Mouse (Mus musculus) spleen, adult 2 months (tissue): ENCODE measurements around the gene Cop1. TPM values are rescaled to one million over a fixed set of nuclear protein-coding genes. Genes with fewer than 3 reads are reported as not detected.
"Not testable (repeated sequence)": the region's sequence is repeated elsewhere in the genome, so short reads cannot be mapped to it uniquely, and the experiment has no call there.

ENCODE experiments used
- DNase-seq, 2 experiments: peaks; one replicate each; pipeline versions ENCODE4 v3.0.0 to v3.0.0-alpha.2; 2012 to 2021; ENCODE audit warnings: low spot score in 2 of 2, low read depth in 1 of 2
- H3K27ac ChIP-seq: fragments of 200-500 bp; 2 replicates; pipeline ENCODE4 v1.5.1; 2012; ENCODE audit warnings: low read length, inconsistent platforms; ENCODE audit not compliant: insufficient read depth
- H3K27me3 ChIP-seq: fragments of 200-500 bp; 2 replicates; pipeline ENCODE4 v1.6.1; 2012; ENCODE audit warnings: mild to moderate bottlenecking, moderate library complexity, low read length, inconsistent platforms; ENCODE audit not compliant: control insufficient read depth, insufficient read depth
- H3K36me3 ChIP-seq: fragments of 200-500 bp; 2 replicates; pipeline ENCODE4 v1.6.1; 2012; ENCODE audit warnings: mild to moderate bottlenecking, low read length, inconsistent platforms; ENCODE audit not compliant: control insufficient read depth, insufficient read depth
- H3K4me1 ChIP-seq: fragments of 200-500 bp; 2 replicates; pipeline ENCODE4 v1.6.1; 2011; ENCODE audit warnings: inconsistent platforms; ENCODE audit not compliant: control insufficient read depth, insufficient read depth, insufficient read length
- H3K4me3 ChIP-seq: fragments of 200-500 bp; 2 replicates; pipeline ENCODE4 v1.5.1; 2011; ENCODE audit warnings: mild to moderate bottlenecking, inconsistent platforms; ENCODE audit not compliant: insufficient read depth, insufficient read length; ENCODE audit errors: extremely low read depth
- CTCF ChIP-seq: fragments of 200-500 bp; IDR thresholded peaks from 2 replicates; pipeline ENCODE4 v1.5.1; 2011; ENCODE audit warnings: mild to moderate bottlenecking, inconsistent platforms; ENCODE audit not compliant: insufficient read depth, insufficient read length, insufficient replicate concordance; ENCODE audit errors: extremely low read depth
- POLR2A ChIP-seq: fragments of 200-500 bp; IDR thresholded peaks from 2 replicates; pipeline ENCODE4 v1.6.1; 2011; ENCODE audit warnings: low read depth, low read length, inconsistent platforms
- whole genome bisulfite sequencing: fragments of 180-500 bp; shearing (Covaris S2); methylation state at CpG from one replicate; pipeline ENCODE4 v1.1.7; 2018; 5-methylcytosine and 5-hydroxymethylcytosine counted together
- polyA plus RNA-seq: library from polyadenylated mRNA; depleted of rRNA; stranded (reverse); fragments of >200 nt; gene quantifications from 2 replicates; pipeline ENCODE4 v1.2.3, GENCODE M21; 2012; rRNA removed

The Cop1 gene
- 28.7 and 41.1 TPM in 2 replicates for polyA plus RNA-seq

DNA sequence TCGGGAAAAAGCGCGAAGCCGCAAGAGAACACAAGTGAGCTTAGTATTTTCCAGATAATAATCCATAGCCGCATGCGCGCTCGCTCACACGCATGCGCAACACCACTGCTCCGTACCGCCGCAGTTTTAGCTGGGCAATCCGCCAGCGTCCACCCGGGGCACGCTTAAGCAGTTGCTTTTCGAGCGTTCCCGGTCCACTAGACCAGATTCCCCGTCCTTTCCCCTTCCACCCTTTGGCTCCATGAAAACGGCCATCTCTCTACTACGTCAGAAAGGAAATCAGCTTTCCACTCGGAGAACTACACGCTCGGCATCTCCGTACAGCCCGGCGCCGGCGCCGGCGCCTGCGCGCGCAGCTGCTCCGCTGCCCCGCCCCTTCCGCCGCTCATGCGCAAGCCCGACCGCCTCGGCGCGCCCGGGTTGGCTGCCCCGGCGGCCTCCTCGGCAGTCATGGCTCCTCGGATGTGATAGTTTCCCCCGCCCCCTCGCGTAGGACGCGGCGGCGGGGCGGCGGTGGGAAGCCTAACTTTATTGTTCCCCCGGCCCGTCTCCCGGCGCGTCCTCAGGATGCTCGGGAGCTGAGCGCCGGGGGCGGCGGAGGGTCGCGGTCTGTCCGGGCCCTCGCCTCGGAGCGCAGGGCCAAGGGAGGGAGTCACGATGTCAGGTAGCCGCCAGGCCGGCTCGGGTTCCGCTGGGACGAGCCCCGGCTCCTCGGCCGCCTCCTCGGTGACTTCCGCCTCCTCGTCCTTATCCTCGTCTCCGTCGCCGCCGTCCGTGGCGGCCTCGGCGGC lies at the start of gene Cop1:
TSS of gene Cop1 (plus strand) at position 540 of the 791 bp plus-strand sequence.
- not testable (repeated sequence) for H3K36me3 ChIP-seq, H3K27me3 ChIP-seq, H3K4me1 ChIP-seq
- Histone ChIP-seq H3K27ac (peak within 1 kb of the TSS; percentile 97), H3K4me3 (peak within 1 kb of the TSS; percentile 85)
- under 1% methylated on average over 82 of the region's 97 CpGs for WGBS
- peak; percentile 85 to 89 for DNase-seq
- peak; percentile 86 for TF ChIP-seq POLR2A

DNA sequence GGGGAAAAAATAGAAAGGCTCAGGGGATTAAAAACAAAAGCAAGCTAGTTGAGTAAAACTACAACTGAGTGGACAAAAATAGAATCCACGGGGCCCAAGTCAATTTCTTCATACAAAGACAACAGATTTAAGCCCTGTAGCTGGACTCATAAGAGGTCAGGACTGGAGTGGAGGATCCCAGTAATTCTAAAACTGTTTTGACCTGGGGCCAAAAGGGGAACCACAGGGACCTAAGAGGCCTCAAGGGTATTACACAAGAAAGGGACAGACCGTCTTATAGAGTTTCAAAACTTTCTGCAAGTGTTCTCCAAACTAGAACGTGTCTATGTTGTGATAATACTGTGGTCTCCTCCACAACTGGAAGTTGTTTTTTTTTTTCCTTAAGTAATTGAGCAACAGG lies 45.4 kb upstream of the Cop1 start:
- no peak for DNase-seq
- no peaks in the 10 kb centered on the region for H3K4me1 ChIP-seq

DNA sequence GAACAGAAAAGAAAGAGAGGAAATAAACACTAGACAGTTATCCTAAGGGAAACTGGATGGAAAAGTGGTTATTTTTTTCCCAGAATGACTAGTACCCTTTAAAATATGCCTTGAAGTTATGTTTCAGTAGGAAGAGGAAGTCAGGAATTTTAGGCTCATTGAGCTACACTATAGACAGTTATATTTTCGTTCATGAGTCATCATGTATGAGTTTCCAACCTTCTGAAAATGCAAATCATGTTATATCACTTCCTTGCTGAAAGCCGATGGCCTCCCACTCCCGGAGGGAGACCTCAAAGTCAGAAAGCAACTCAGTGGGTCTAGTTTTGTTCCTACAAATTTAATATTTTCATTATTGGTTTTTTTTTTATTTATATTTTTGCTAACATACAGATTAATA lies 33.5 kb upstream of the Cop1 start:
- TF ChIP-seq CTCF = no peak
- TF ChIP-seq POLR2A = no peak
- Histone ChIP-seq H3K4me3 (no peak overlapping the region), H3K36me3 (no peaks in the 10 kb centered on the region), H3K27ac (no peak overlapping the region), H3K27me3 (no peaks in the 10 kb centered on the region), H3K4me1 (no peaks in the 10 kb centered on the region)
- WGBS = 50% methylated on average over 3 of the region's 3 CpGs
- DNase-seq = no peak

More for the DNA sequence above, 45.4 kb upstream of the Cop1 start:
- H3K27me3 ChIP-seq = no peaks in the 10 kb centered on the region
- H3K27ac ChIP-seq = no peak overlapping the region
- WGBS = 20% methylated on average over 3 of the region's 3 CpGs
- no peaks in the 10 kb centered on the region for H3K36me3 ChIP-seq
- H3K4me3 ChIP-seq = no peak overlapping the region
- no peak for TF ChIP-seq POLR2A
- TF ChIP-seq CTCF = no peak

GRCm38 (mm10) chr1:159199606-159200005 lies 32.5 kb upstream of the Cop1 start:
- WGBS = 93% methylated on average over 3 of the region's 3 CpGs
- H3K4me1 ChIP-seq = no peaks in the 10 kb centered on the region
- DNase-seq = no peak
- no peak for TF ChIP-seq CTCF
- TF ChIP-seq POLR2A = no peak
- H3K27ac ChIP-seq = no peak overlapping the region
- H3K27me3 ChIP-seq = no peaks in the 10 kb centered on the region
- H3K4me3 ChIP-seq = no peak overlapping the region
- H3K36me3 ChIP-seq = no peaks in the 10 kb centered on the region

- no peak for DNase-seq
- Histone ChIP-seq H3K4me1 (no peaks in the 10 kb centered on the region), H3K36me3 (no peaks in the 10 kb centered on the region), H3K27me3 (no peaks in the 10 kb centered on the region), H3K27ac (no peak overlapping the region), H3K4me3 (no peak overlapping the region)
- no peak for TF ChIP-seq CTCF
- no peak for TF ChIP-seq POLR2A
These were observed 30.9 kb upstream of the Cop1 start for GRCm38 (mm10) chr1:159201220-159201619.

DNA sequence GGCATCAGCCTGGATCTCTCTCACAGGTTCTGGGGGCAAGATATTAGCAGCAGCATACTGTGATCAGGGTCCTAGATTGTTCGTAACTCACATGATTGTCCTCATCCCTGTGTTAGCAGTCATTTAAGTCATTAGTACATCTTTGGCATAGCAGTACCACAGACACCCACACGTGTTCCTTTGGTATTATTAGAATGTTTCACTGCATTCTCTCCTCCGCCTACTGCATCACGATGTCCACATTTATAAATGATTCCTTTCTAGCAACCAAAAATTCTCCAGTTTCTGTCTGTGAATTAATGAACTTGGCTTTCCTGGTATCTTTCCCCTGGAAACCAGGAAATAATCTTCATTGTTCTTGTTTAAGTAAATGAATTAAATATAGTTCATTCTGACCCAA lies 20.4 kb upstream of the Cop1 start:
- Histone ChIP-seq H3K27me3 (no peaks in the 10 kb centered on the region), H3K4me3 (no peak overlapping the region), H3K4me1 (no peaks in the 10 kb centered on the region), H3K36me3 (no peaks in the 10 kb centered on the region), H3K27ac (no peak overlapping the region)
- WGBS = 80% methylated on average over 4 of the region's 4 CpGs
- DNase-seq = no peak
- TF ChIP-seq CTCF (no peak), POLR2A (no peak)

GRCm38 (mm10) chr1:159217437-159217836 lies 14.7 kb upstream of the Cop1 start:
- TF ChIP-seq CTCF (no peak), POLR2A (no peak)
- Histone ChIP-seq H3K4me3 (no peak overlapping the region), H3K27me3 (no peaks in the 10 kb centered on the region), H3K36me3 (no peaks in the 10 kb centered on the region), H3K4me1 (no peaks in the 10 kb centered on the region), H3K27ac (no peak overlapping the region)
- DNase-seq = no peak
- WGBS = 94% methylated on average over 4 of the region's 4 CpGs
